Mouse (Mus musculus): ENCODE measurements around the gene Tfap2b. TPM values are rescaled to one million over a fixed set of nuclear protein-coding genes. Genes with fewer than 3 reads are reported as not detected.

The Tfap2b gene
- total and polyA plus RNA-seq, 3 experiments, result not detected

GRCm38 (mm10) chr1:19237721-19238410, 29.2 kb downstream of the Tfap2b start:
- no peaks in the 10 kb centered on the region for H3K79me2 ChIP-seq (replicated peaks; ENCODE audit: control insufficient read depth, extremely low read depth, insufficient read depth, poor library complexity, severe bottlenecking)
- H3K27ac ChIP-seq (ENCODE audit: insufficient read depth, low read depth), result no peak overlapping the region
- H3K4me1 ChIP-seq (ENCODE audit: control insufficient read depth in 1 of 2, insufficient read depth in 2 of 2), result no peaks in the 10 kb centered on the region
- no peaks in the 10 kb centered on the region for H3K27me3 ChIP-seq (replicated peaks)
- in situ Hi-C loops (cut with MboI; ENCODE audit: low pct_ligation_motif_present, low pct_unique_long_range_greater_than_20kb, low sequenced_read_pairs) (no loop called here), dilution Hi-C loops (cut with MboI; ENCODE audit: extremely low pct_ligation_motif_present, extremely low pct_unique_long_range_greater_than_20kb, low sequenced_read_pairs) (no loop called here)
- H3K9ac ChIP-seq (ENCODE audit: insufficient read depth, low read depth), result no peak overlapping the region
- no peak overlapping the region for H3K4me2 ChIP-seq (ENCODE audit: insufficient read depth, low read depth, poor library complexity, severe bottlenecking)
- H3K4me3 ChIP-seq (replicated peaks in 1 of 3; ENCODE audit: low read depth in 2 of 3, low read length in 2 of 3, poor library complexity in 1 of 3), result no peak overlapping the region
- peaks cover 56% of the 10 kb centered on the region for H3K9me3 ChIP-seq (replicated peaks; ENCODE audit: low read length)
- H3K36me3 ChIP-seq (replicated peaks in 1 of 2; ENCODE audit: control insufficient read depth in 1 of 2, insufficient read depth in 1 of 2, low read length in 1 of 2), result no peaks in the 10 kb centered on the region
- no peak for DNase-seq (ENCODE audit: extremely low read depth)
- no peak for TF ChIP-seq EP300 (IDR thresholded peaks at IDR 0.05; ENCODE audit: low read length)
- no peak for TF ChIP-seq E2F4 (IDR thresholded peaks at IDR 0.05; ENCODE audit: insufficient replicate concordance, low read depth, low read length)
- no peak for TF ChIP-seq ELF1 (IDR thresholded peaks at IDR 0.05; ENCODE audit: low read depth, low read length)
- no peak for TF ChIP-seq NELFE (IDR thresholded peaks at IDR 0.05; ENCODE audit: low read depth, low read length)
- no peak for TF ChIP-seq USF1 (IDR thresholded peaks at IDR 0.05; ENCODE audit: low read depth, low read length)
- TF ChIP-seq KAT2A (IDR thresholded peaks at IDR 0.05; ENCODE audit: insufficient replicate concordance, low read length), result no peak
- TF ChIP-seq RAD21 (IDR thresholded peaks at IDR 0.05; ENCODE audit: low read depth, low read length), result no peak
- no peak for TF ChIP-seq TCF12 (IDR thresholded peaks at IDR 0.05; ENCODE audit: low read depth, low read length)
- no peak for TF ChIP-seq CHD1 (IDR thresholded peaks at IDR 0.05; ENCODE audit: low read depth, low read length)
- TF ChIP-seq HCFC1 (IDR thresholded peaks at IDR 0.05; ENCODE audit: low read depth, low read length), result no peak
- no peak for TF ChIP-seq MAFK (IDR thresholded peaks at IDR 0.05; ENCODE audit: insufficient replicate concordance, low read length)
- TF ChIP-seq POLR2A (IDR thresholded peaks at IDR 0.05; ENCODE audit: low read depth, low read length), result no peak

- Histone ChIP-seq H3K27me3 (replicated peaks) (no peaks in the 10 kb centered on the region), H3K9ac (ENCODE audit: insufficient read depth, low read depth) (no peak overlapping the region), H3K36me3 (replicated peaks in 1 of 2; ENCODE audit: control insufficient read depth in 1 of 2, insufficient read depth in 1 of 2, low read length in 1 of 2) (no peaks in the 10 kb centered on the region), H3K4me1 (ENCODE audit: control insufficient read depth in 1 of 2, insufficient read depth in 2 of 2) (no peaks in the 10 kb centered on the region), H3K4me2 (ENCODE audit: insufficient read depth, low read depth, poor library complexity, severe bottlenecking) (no peak overlapping the region), H3K4me3 (replicated peaks in 1 of 3; ENCODE audit: low read depth in 2 of 3, low read length in 2 of 3, poor library complexity in 1 of 3) (no peak overlapping the region), H3K27ac (ENCODE audit: insufficient read depth, low read depth) (no peak overlapping the region), H3K79me2 (replicated peaks; ENCODE audit: control insufficient read depth, extremely low read depth, insufficient read depth, poor library complexity, severe bottlenecking) (no peaks in the 10 kb centered on the region), H3K9me3 (replicated peaks; ENCODE audit: low read length) (peaks cover 57% of the 10 kb centered on the region)
- TF ChIP-seq BHLHE40 (IDR thresholded peaks at IDR 0.05; ENCODE audit: low read depth, low read length) (no peak), IRF4 (IDR thresholded peaks at IDR 0.05; ENCODE audit: low read depth, low read length) (no peak), MAFK (IDR thresholded peaks at IDR 0.05; ENCODE audit: insufficient replicate concordance, low read length) (no peak), MAX (IDR thresholded peaks at IDR 0.05; ENCODE audit: low read length) (no peak), CTCF (conservative IDR thresholded peaks at IDR 0.05 in 1 of 2, IDR thresholded peaks at IDR 0.05 in 1 of 2; ENCODE audit: low read depth in 2 of 2, low read length in 2 of 2) (no peak), MAZ (IDR thresholded peaks at IDR 0.05; ENCODE audit: low read depth, low read length) (no peak), ZNF384 (IDR thresholded peaks at IDR 0.05; ENCODE audit: low read depth, low read length) (no peak), ELF1 (IDR thresholded peaks at IDR 0.05; ENCODE audit: low read depth, low read length) (no peak), GABPA (IDR thresholded peaks at IDR 0.05; ENCODE audit: insufficient replicate concordance, low read depth, low read length) (no peak), RCOR1 (conservative IDR thresholded peaks at IDR 0.05; ENCODE audit: low read depth, low read length) (no peak), EP300 (IDR thresholded peaks at IDR 0.05; ENCODE audit: low read length) (no peak)
- no peak for DNase-seq (ENCODE audit: extremely low read depth)
- dilution Hi-C loops (cut with MboI; ENCODE audit: extremely low pct_ligation_motif_present, extremely low pct_unique_long_range_greater_than_20kb, low sequenced_read_pairs) (no loop called here), in situ Hi-C loops (cut with MboI; ENCODE audit: low pct_ligation_motif_present, low pct_unique_long_range_greater_than_20kb, low sequenced_read_pairs) (no loop called here)
Observed at GRCm38 (mm10) chr1:19240054-19240453, 31.3 kb downstream of the Tfap2b start.

Data from CH12.LX (cell line).